Mouse (Mus musculus): ENCODE results near the gene Olfr868. TPM values are rescaled to one million over a fixed set of nuclear protein-coding genes. Genes with fewer than 3 reads are reported as not detected.

Olfr868 gene
- not detected in 2 replicates for polyA plus RNA-seq (2016; fragmentation: Nextera tagmentation; extraction: Ambion mirVana)

GRCm38 (mm10) chr9:20098326-20098725 is at the start of gene Olfr868:
Olfr868 (plus strand) TSS chr9:20098626.
- WGBS = 47% methylated on average over 2 of the region's 2 CpGs

GRCm38 (mm10) chr9:20057462-20057861 is 41.0 kb upstream of the Olfr868 start, which contains the start of gene Olfr867:
Olfr867 (minus strand) TSS chr9:20057562.
- Histone ChIP-seq H3K27me3 (no peaks in the 10 kb centered on the region), H3K9me3 (no peaks in the 10 kb centered on the region), H3K4me2 (replicated peaks) (no peak within 1 kb of the TSS), H3K36me3 (no peaks in the 10 kb centered on the region), H3K9ac (no peak within 1 kb of the TSS), H3K4me1 (no peaks in the 10 kb centered on the region), H3K27ac (no peak within 1 kb of the TSS), H3K4me3 (no peak within 1 kb of the TSS)
- WGBS = 73% methylated on average over 1 of the region's 1 CpGs
- no peak for ATAC-seq (ENCODE audit: insufficient number of reproducible peaks, insufficient read depth, low FRiP score, low TSS enrichment)

More at GRCm38 (mm10) chr9:20098326-20098725, at the start of gene Olfr868:
- H3K27me3 ChIP-seq = no peaks in the 10 kb centered on the region
- no peak within 1 kb of the TSS for H3K4me3 ChIP-seq
- no peak for ATAC-seq (ENCODE audit: insufficient number of reproducible peaks, insufficient read depth, low FRiP score, low TSS enrichment)
- H3K4me1 ChIP-seq = no peaks in the 10 kb centered on the region
- no peaks in the 10 kb centered on the region for H3K36me3 ChIP-seq
- H3K9ac ChIP-seq = no peak within 1 kb of the TSS
- no peak within 1 kb of the TSS for H3K4me2 ChIP-seq (replicated peaks)
- no peak within 1 kb of the TSS for H3K27ac ChIP-seq
- H3K9me3 ChIP-seq = peaks cover 3% of the 10 kb centered on the region; the same call in 1 of the 2 replicates

- Histone ChIP-seq H3K27me3 (no peaks in the 10 kb centered on the region), H3K4me3 (no peak overlapping the region), H3K27ac (no peak overlapping the region), H3K9ac (no peak overlapping the region), H3K9me3 (peaks cover 17% of the 10 kb centered on the region; the same call in 1 of the 2 replicates), H3K4me2 (replicated peaks) (no peak overlapping the region), H3K36me3 (no peaks in the 10 kb centered on the region), H3K4me1 (no peaks in the 10 kb centered on the region)
- WGBS = 74% methylated on average over 3 of the region's 3 CpGs
- ATAC-seq (ENCODE audit: insufficient number of reproducible peaks, insufficient read depth, low FRiP score, low TSS enrichment) = no peak
Measured at GRCm38 (mm10) chr9:20070236-20070635, 28.2 kb upstream of the Olfr868 start.

GRCm38 (mm10) chr9:20071291-20071690 is 27.1 kb upstream of the Olfr868 start:
- no peak for ATAC-seq (ENCODE audit: insufficient number of reproducible peaks, insufficient read depth, low FRiP score, low TSS enrichment)
- no peak overlapping the region for H3K9ac ChIP-seq
- no peak overlapping the region for H3K27ac ChIP-seq
- WGBS = 95% methylated on average over 1 of the region's 1 CpGs
- peaks cover 25% of the 10 kb centered on the region for H3K9me3 ChIP-seq
- no peak overlapping the region for H3K4me2 ChIP-seq (replicated peaks)
- no peak overlapping the region for H3K4me3 ChIP-seq
- no peaks in the 10 kb centered on the region for H3K4me1 ChIP-seq
- no peaks in the 10 kb centered on the region for H3K27me3 ChIP-seq
- no peaks in the 10 kb centered on the region for H3K36me3 ChIP-seq

GRCm38 (mm10) chr9:20073523-20074177 is 24.8 kb upstream of the Olfr868 start:
- Histone ChIP-seq H3K27me3 (no peaks in the 10 kb centered on the region), H3K4me2 (replicated peaks) (no peak overlapping the region), H3K4me3 (no peak overlapping the region), H3K27ac (no peak overlapping the region), H3K9ac (no peak overlapping the region), H3K36me3 (no peaks in the 10 kb centered on the region), H3K9me3 (peaks cover 25% of the 10 kb centered on the region), H3K4me1 (no peaks in the 10 kb centered on the region)
- WGBS = 63% methylated on average over 7 of the region's 7 CpGs
- no peak for ATAC-seq (ENCODE audit: insufficient number of reproducible peaks, insufficient read depth, low FRiP score, low TSS enrichment)

GRCm38 (mm10) chr9:20128709-20129108 is 30.3 kb downstream of the Olfr868 start, which contains the start of gene Olfr869:
Olfr869 (plus strand) TSS chr9:20129009.
- Histone ChIP-seq H3K36me3 (no peaks in the 10 kb centered on the region), H3K4me3 (no peak within 1 kb of the TSS), H3K9me3 (no peaks in the 10 kb centered on the region), H3K27me3 (no peaks in the 10 kb centered on the region), H3K27ac (no peak within 1 kb of the TSS), H3K9ac (no peak within 1 kb of the TSS), H3K4me2 (replicated peaks) (no peak within 1 kb of the TSS), H3K4me1 (no peaks in the 10 kb centered on the region)
- WGBS = 73% methylated on average over 2 of the region's 2 CpGs
- no peak for ATAC-seq (ENCODE audit: insufficient number of reproducible peaks, insufficient read depth, low FRiP score, low TSS enrichment)

- Histone ChIP-seq H3K4me1 (no peaks in the 10 kb centered on the region), H3K4me2 (replicated peaks) (no peak overlapping the region), H3K36me3 (no peaks in the 10 kb centered on the region), H3K27me3 (no peaks in the 10 kb centered on the region), H3K4me3 (no peak overlapping the region), H3K9ac (no peak overlapping the region), H3K9me3 (peaks cover 17% of the 10 kb centered on the region), H3K27ac (no peak overlapping the region)
- no peak for ATAC-seq (ENCODE audit: insufficient number of reproducible peaks, insufficient read depth, low FRiP score, low TSS enrichment)
- 85% methylated on average over 3 of the region's 3 CpGs for WGBS
Measured at GRCm38 (mm10) chr9:20149706-20150105, 51.3 kb downstream of the Olfr868 start.

Other genes with a start within 250 kb of the Olfr868 start
- not detected in 2 replicates for gene Olfr860, start 248.9 kb upstream of the Olfr868 start, polyA plus RNA-seq (2016; fragmentation: Nextera tagmentation; extraction: Ambion mirVana)
- gene Olfr862, start 210.6 kb upstream of the Olfr868 start, polyA plus RNA-seq (2016; fragmentation: Nextera tagmentation; extraction: Ambion mirVana) = not detected in 2 replicates
- 0.15 and 0.24 TPM in 2 replicates for gene Olfr77, start 181.8 kb upstream of the Olfr868 start, polyA plus RNA-seq (2016; fragmentation: Nextera tagmentation; extraction: Ambion mirVana)
- not detected in 2 replicates for gene Olfr866, start 70.6 kb upstream of the Olfr868 start, polyA plus RNA-seq (2016; fragmentation: Nextera tagmentation; extraction: Ambion mirVana)
- gene Olfr867, start 41.1 kb upstream of the Olfr868 start, polyA plus RNA-seq (2016; fragmentation: Nextera tagmentation; extraction: Ambion mirVana) = not detected in 2 replicates
- gene Olfr869, start 30.4 kb downstream of the Olfr868 start, polyA plus RNA-seq (2016; fragmentation: Nextera tagmentation; extraction: Ambion mirVana) = not detected in 2 replicates
- gene Olfr870, start 75.4 kb downstream of the Olfr868 start, polyA plus RNA-seq (2016; fragmentation: Nextera tagmentation; extraction: Ambion mirVana) = not detected in 2 replicates
- gene Olfr871, start 113.6 kb downstream of the Olfr868 start, polyA plus RNA-seq (2016; fragmentation: Nextera tagmentation; extraction: Ambion mirVana) = not detected in 2 replicates
- gene Olfr872, start 138.5 kb downstream of the Olfr868 start, polyA plus RNA-seq (2016; fragmentation: Nextera tagmentation; extraction: Ambion mirVana) = not detected in 2 replicates
- gene Olfr39, start 183.7 kb downstream of the Olfr868 start, polyA plus RNA-seq (2016; fragmentation: Nextera tagmentation; extraction: Ambion mirVana) = not detected in 2 replicates
- gene Olfr873, start 199.9 kb downstream of the Olfr868 start, polyA plus RNA-seq (2016; fragmentation: Nextera tagmentation; extraction: Ambion mirVana) = not detected in 2 replicates
- not detected in 2 replicates for gene Olfr18, start 237.5 kb downstream of the Olfr868 start, polyA plus RNA-seq (2016; fragmentation: Nextera tagmentation; extraction: Ambion mirVana)